Mouse (Mus musculus): ENCODE results near the gene Fgd6.

- no peak for TF ChIP-seq CTCF (IDR thresholded peaks at IDR 0.05; ENCODE audit: low read depth, low read length)
- TF ChIP-seq POLR2A (IDR thresholded peaks at IDR 0.05; ENCODE audit: insufficient read depth, low read length), result no peak
- no peak for TF ChIP-seq EP300 (IDR thresholded peaks at IDR 0.05; ENCODE audit: insufficient read depth, low read depth, low read length)
Observed at GRCm38 (mm10) chr10:94116781-94117340, 81.1 kb downstream of the Fgd6 start.

Measured in ES-Bruce4 (cell line).